In genomic region chr13:49187288-49188218, GRCm38 (mm10) we compare ENCODE assay signal across 8 mouse cellular contexts. TPM values are rescaled to one million over a fixed set of nuclear protein-coding genes. Genes with fewer than 3 reads are reported as not detected.
DNase-seq lines count a peak whose midpoint lies in the region; ATAC-seq and TF ChIP-seq lines count a peak whose summit lies in the region.

TSS of gene Ninj1 (plus strand) at chr13:49187485.

- DNase-seq in c-Kit-positive CD71-positive TER-119-negative erythroid progenitor cells, embryonic 14.5 days (ENCODE audit: low read depth): peak; percentile 83
- peak; percentile 84 to 93 for DNase-seq in kidney, postnatal 36 days
- peak; percentile 81 to 83 for DNase-seq in lung, adult 18-20 months

- H3K27ac ChIP-seq in forebrain, embryonic 12.5 days: no peak within 1 kb of the TSS
- H3K27ac ChIP-seq in heart, embryonic 16.5 days (ENCODE audit: low read length): peak within 1 kb of the TSS; percentile 91
- no peak within 1 kb of the TSS for H3K27ac ChIP-seq in neural tube, embryonic 14.5 days (ENCODE audit: low read depth, low read length)
- H3K27ac ChIP-seq in testis, adult 2 months (ENCODE audit: control insufficient read depth, insufficient read depth, low read depth, low read length): peak within 1 kb of the TSS; percentile 67

- H3K9ac ChIP-seq in forebrain, embryonic 12.5 days: peak within 1 kb of the TSS; percentile 62
- peak within 1 kb of the TSS; percentile 89 for H3K9ac ChIP-seq in heart, embryonic 16.5 days (ENCODE audit: low read length)
- H3K9ac ChIP-seq in neural tube, embryonic 14.5 days (replicated peaks; ENCODE audit: low read depth, low read length): peak within 1 kb of the TSS; percentile 58

- peak; percentile 94 for ATAC-seq in forebrain, embryonic 12.5 days (ENCODE audit: low FRiP score)
- peak; percentile 93 for ATAC-seq in heart, embryonic 16.5 days (replicated peaks; ENCODE audit: extremely low read depth, insufficient read depth, low FRiP score)
- ATAC-seq in neural tube, embryonic 14.5 days (ENCODE audit: low read depth): peak; percentile 91

- H3K4me3 ChIP-seq in E14TG2a.4 (replicated peaks; ENCODE audit: low read length): peak within 1 kb of the TSS; percentile 93
- peak within 1 kb of the TSS; percentile 65 for H3K4me3 ChIP-seq in forebrain, embryonic 12.5 days (replicated peaks)
- H3K4me3 ChIP-seq in heart, embryonic 16.5 days (ENCODE audit: low read length): peak within 1 kb of the TSS; percentile 89
- H3K4me3 ChIP-seq in neural tube, embryonic 14.5 days (ENCODE audit: low read depth, low read length): peak within 1 kb of the TSS; percentile 60
- peak within 1 kb of the TSS; percentile 71 for H3K4me3 ChIP-seq in testis, adult 2 months (ENCODE audit: control insufficient read depth, low read depth, low read length)

- peak within 1 kb of the TSS; percentile 100 for H3K4me2 ChIP-seq in forebrain, embryonic 12.5 days
- H3K4me2 ChIP-seq in heart, embryonic 16.5 days (ENCODE audit: low read depth, low read length): peak within 1 kb of the TSS; percentile 94
- peak within 1 kb of the TSS; percentile 98 for H3K4me2 ChIP-seq in neural tube, embryonic 14.5 days (ENCODE audit: low read depth, low read length)

- TF ChIP-seq POLR2A in testis, adult 2 months (IDR thresholded peaks at IDR 0.05; ENCODE audit: control insufficient read depth, low read depth, low read length): peak; percentile 80

- under 1% methylated on average over 80 of the region's 87 CpGs for WGBS in forebrain, embryonic 12.5 days
- WGBS in heart, embryonic 16.5 days: under 1% methylated on average over 76 of the region's 87 CpGs
- under 1% methylated on average over 66 of the region's 87 CpGs for WGBS in neural tube, embryonic 14.5 days

- peaks cover 46% of the 10 kb centered on the region for H3K27me3 ChIP-seq in E14TG2a.4 (ENCODE audit: insufficient read depth, low read length)
- peaks cover 37% of the 10 kb centered on the region for H3K27me3 ChIP-seq in forebrain, embryonic 12.5 days
- no peaks in the 10 kb centered on the region for H3K27me3 ChIP-seq in heart, embryonic 16.5 days (ENCODE audit: control insufficient read depth, insufficient read depth, low read length)
- no peaks in the 10 kb centered on the region for H3K27me3 ChIP-seq in neural tube, embryonic 14.5 days (ENCODE audit: control insufficient read depth, insufficient read depth, low read length)
- no peaks in the 10 kb centered on the region for H3K27me3 ChIP-seq in testis, adult 2 months (ENCODE audit: control insufficient read depth, insufficient read depth, low read length)

- peaks cover 43% of the 10 kb centered on the region for H3K4me1 ChIP-seq in E14TG2a.4 (replicated peaks; ENCODE audit: low read depth, low read length)
- peaks cover 36% of the 10 kb centered on the region for H3K4me1 ChIP-seq in forebrain, embryonic 12.5 days
- H3K4me1 ChIP-seq in heart, embryonic 16.5 days (ENCODE audit: control insufficient read depth, insufficient read depth, low read length): peaks cover 56% of the 10 kb centered on the region
- H3K4me1 ChIP-seq in neural tube, embryonic 14.5 days (ENCODE audit: control insufficient read depth, insufficient read depth, low read length): peaks cover 16% of the 10 kb centered on the region; the same call in 1 of the 2 replicates
- H3K4me1 ChIP-seq in testis, adult 2 months (ENCODE audit: control insufficient read depth, insufficient read depth, low read length): peaks cover 12% of the 10 kb centered on the region

- H3K9me3 ChIP-seq in E14TG2a.4 (ENCODE audit: low read length): no peaks in the 10 kb centered on the region
- H3K9me3 ChIP-seq in forebrain, embryonic 12.5 days: no peaks in the 10 kb centered on the region
- no peaks in the 10 kb centered on the region; the same call in 1 of the 2 replicates for H3K9me3 ChIP-seq in heart, embryonic 16.5 days (replicated peaks; ENCODE audit: control insufficient read depth, low read length)
- H3K9me3 ChIP-seq in neural tube, embryonic 14.5 days (ENCODE audit: control insufficient read depth, low read length): no peaks in the 10 kb centered on the region

- TF ChIP-seq CTCF in E14TG2a.4 (conservative IDR thresholded peaks at IDR 0.05; ENCODE audit: low read length): no peak
- no peak for TF ChIP-seq CTCF in testis, adult 2 months (IDR thresholded peaks at IDR 0.05; ENCODE audit: control insufficient read depth, insufficient read depth, insufficient replicate concordance, low read depth, low read length)

- H3K36me3 ChIP-seq in E14TG2a.4 (ENCODE audit: insufficient read depth, low read length): no peaks in the 10 kb centered on the region
- no peaks in the 10 kb centered on the region for H3K36me3 ChIP-seq in forebrain, embryonic 12.5 days (replicated peaks)
- H3K36me3 ChIP-seq in heart, embryonic 16.5 days (ENCODE audit: control insufficient read depth, insufficient read depth): no peaks in the 10 kb centered on the region
- H3K36me3 ChIP-seq in neural tube, embryonic 14.5 days (ENCODE audit: control insufficient read depth, insufficient read depth, low read length): no peaks in the 10 kb centered on the region
- no peaks in the 10 kb centered on the region for H3K36me3 ChIP-seq in testis, adult 2 months (ENCODE audit: control insufficient read depth, insufficient read depth, low read length)

RNA-seq across cellular contexts. Expression of gene Ninj1, which starts in this region (rescaled TPM):
- polyA plus RNA-seq in forebrain, embryonic 12.5 days (2016; fragmentation: Nextera tagmentation; extraction: Ambion mirVana): 14.3 and 16.9 TPM in 2 replicates
- 78.8 and 84.5 TPM in 2 replicates for polyA plus RNA-seq in heart, embryonic 16.5 days (2015; fragmentation: Nextera tagmentation; extraction: Ambion mirVana)
- 29.0 and 34.8 TPM in 2 replicates for polyA plus RNA-seq in neural tube, embryonic 14.5 days (2014; fragmentation: Nextera tagmentation; extraction: Ambion mirVana)
- polyA plus RNA-seq in testis, adult 2 months (2012; rRNA removed): 30.9 and 41.5 TPM in 2 replicates

Comparison
In these comparisons a context has a peak if more than half of its experiments do, and no peak if none do; other contexts are left out.
1. H3K27ac ChIP-seq: peak in heart, embryonic 16.5 days (single experiment) and testis, adult 2 months (single experiment); none in forebrain, embryonic 12.5 days (single experiment) and neural tube, embryonic 14.5 days (single experiment).
2. Peak in every context shown above with its lines, with median percentiles within 50 percentile points of each other: H3K4me3 ChIP-seq, DNase-seq, ATAC-seq, H3K4me2 ChIP-seq and H3K9ac ChIP-seq.